Mouse (Mus musculus) skeletal muscle tissue, adult 2 months (tissue): ENCODE measurements at regions not wholly inside any gene's neighbourhood (a gene's known extent, or its start where the extent isn't known, plus 50 kb on each side); places are given as distances from the start of the nearest gene placed in this dataset.

Experiments used
- DNase-seq: peaks from one replicate; pipeline ENCODE4 v3.0.0-alpha.2; 2012; ENCODE audit warnings: low read depth, low spot score

- DNase-seq = peak; percentile 53
Observed at GRCm38 (mm10) chr1:187413881-187414280, 194.7 kb upstream of the Esrrg start.

GRCm38 (mm10) chr1:187418186-187419140 is 190.1 kb upstream of the Esrrg start:
- no peak for DNase-seq

DNA sequence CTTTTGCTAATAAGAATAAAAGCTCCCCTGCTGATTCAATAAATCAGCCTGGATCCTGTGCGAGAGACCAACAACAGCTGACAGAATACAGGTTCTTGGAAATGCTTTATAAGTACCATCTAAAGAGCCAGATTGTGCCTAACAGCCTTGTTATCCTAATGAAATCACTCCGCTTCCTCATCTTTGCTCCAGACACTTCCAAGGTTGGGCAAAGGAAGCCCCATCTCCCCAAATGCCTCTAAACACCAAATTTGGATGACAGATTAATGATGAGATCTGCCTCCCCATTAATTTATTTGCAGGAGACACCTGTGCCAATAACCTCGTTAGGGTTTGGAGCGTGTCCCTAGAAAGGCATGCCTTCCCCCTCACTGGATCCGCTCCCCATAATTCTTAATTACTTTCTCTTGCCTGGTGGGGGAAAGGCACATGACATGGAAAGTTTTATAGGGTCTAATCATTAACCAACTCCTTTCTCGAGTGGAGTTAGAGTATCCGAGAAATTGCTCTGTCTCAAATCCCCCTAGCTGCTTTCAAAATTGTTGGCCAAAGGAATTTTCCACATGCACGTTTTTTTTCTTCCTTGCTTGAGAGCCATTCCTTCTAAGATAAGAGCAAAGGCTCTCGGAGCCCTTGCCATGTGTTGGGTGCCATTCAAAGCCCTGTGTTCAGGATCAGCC is 179.9 kb upstream of the Esrrg start:
- no peak for DNase-seq

DNA sequence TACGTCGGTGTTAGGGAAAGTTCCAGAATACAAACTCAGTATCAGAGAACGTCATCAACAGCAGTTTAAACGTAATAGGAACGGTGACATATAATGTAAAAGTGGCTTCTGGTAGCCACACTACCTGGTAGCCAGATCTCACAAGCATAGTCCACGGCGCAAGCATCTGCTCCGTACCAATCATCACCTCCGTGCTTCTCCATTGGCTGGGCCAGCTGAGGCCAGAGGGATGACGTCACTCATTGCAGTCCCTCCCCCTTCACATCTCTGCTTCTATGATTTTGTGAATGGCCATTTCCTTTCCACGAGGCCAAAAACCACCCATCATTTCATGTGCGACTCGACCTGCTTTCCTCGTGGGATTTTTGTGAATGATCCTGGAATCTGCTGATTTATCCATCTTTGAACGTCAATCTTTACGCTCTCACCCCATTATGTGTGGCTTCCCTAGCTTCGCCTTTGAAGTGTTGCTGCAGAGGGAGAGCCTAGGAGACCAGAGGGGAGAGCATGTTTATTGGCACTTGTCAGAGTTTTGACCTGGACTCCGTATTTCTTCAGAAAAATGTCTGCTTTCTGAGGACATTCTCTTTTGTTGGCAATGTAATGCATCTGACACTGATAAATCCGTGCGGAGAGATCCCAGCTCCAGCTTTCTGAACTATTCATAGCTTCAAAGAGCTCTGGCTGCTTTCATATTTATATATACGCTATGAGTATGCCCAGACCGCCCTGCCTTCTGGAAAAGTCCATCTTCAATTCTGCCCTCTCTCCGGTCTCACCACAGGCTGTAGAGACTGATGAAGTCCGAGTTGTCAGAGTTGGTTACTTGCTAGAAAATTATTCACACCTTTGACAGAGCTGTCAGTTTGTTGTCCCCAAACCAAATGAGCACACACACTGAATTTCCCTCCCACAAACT is 174.6 kb upstream of the Esrrg start:
- no peak for DNase-seq

DNA sequence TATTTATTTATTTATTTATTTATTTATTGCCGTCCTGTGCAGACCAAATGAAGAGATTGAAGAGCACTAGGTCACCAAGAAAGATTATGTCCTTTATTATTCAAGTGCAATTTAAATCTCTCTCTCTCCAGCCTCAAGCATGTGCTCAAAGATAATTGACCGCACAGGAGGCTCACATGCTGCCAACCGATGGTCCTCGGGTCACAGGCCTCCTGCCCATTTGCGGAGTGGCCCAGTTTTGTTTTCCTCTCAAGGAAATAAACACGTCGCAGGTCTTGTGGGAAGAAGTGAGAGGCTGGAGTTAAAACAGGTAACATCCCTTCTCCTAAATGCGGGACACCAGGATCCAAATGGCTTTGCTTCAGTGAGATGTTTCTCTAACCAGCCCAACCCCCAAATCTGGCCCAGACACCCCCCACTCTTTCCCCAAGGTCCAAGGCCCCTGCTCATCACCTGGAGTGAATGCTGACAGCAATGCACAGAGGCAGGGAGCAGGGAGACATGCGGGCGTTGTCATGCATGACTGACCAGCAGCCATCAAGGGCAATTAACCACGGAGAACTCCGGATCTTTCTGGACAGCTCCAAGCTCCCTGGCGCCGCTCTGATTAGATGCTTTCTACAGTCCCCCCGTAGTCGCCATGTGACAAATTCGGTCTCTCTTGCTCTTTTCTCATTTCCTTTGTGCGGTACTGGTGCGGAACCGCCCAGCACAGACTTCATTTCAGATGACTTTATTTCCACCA is 169.2 kb upstream of the Esrrg start:
- DNase-seq = no peak

DNA sequence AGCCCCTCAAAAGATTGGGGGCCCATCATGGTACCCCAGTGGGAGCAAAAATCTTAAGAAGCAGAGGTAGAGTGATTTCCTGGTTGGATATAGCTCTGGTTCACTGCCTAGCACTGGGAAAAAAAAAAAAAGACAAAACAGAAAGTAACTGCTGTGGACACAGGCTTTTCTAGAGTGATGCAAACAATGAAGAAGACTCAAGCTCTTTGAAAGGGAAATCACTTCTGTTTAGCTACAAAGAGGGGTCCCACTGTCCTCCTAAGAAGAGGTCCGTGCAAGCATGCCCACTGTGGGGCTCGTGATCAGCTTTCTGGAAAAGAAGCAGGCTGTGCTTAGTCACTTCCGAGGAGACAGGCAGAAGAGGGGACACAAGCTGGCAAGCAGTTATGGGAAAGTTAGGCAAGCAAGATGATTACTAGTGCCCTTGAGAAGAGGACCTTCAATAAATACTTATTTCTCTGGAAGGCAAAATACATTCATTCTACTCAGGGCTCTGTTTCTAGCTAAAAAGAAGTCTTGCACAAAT is 166.9 kb upstream of the Esrrg start:
- no peak for DNase-seq

GRCm38 (mm10) chr1:187446511-187446910 is 162.1 kb upstream of the Esrrg start:
- DNase-seq = no peak

DNA sequence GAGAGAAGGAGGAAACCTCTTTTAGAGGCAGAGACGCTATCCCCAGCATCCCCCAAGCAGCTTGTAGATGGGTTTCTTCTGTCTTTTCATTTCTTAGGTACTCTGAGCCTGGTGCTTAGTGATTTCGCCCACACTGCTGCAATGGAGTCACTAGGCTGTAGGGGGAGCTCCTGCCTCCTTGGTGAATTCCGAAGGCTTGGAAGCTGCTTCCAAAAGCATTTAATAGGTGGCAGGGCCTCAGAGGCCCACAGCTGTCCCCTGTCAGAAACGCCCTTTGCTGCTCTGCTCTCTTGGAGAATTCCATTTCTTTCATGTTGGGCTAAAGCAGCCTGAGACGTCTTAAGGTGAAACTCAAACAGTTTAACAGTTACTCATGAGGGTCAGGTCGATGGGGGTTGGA is 160.4 kb upstream of the Esrrg start:
- DNase-seq = peak; percentile 23

- DNase-seq = no peak
Observed at GRCm38 (mm10) chr1:187450106-187450505, 158.5 kb upstream of the Esrrg start.

GRCm38 (mm10) chr1:187452189-187452588 is 156.4 kb upstream of the Esrrg start:
- peak; percentile 4 for DNase-seq

- no peak for DNase-seq
Observed at GRCm38 (mm10) chr1:187454431-187454830, 154.2 kb upstream of the Esrrg start.

GRCm38 (mm10) chr1:187484821-187485220 is 123.8 kb upstream of the Esrrg start:
- DNase-seq = no peak

- no peak for DNase-seq
Observed at GRCm38 (mm10) chr1:187487948-187488690, 120.5 kb upstream of the Esrrg start.

- DNase-seq = no peak
Observed at GRCm38 (mm10) chr1:187489452-187489851, 119.1 kb upstream of the Esrrg start.

GRCm38 (mm10) chr1:187505368-187505767 is 103.2 kb upstream of the Esrrg start:
- no peak for DNase-seq

- DNase-seq = no peak
Observed at GRCm38 (mm10) chr1:187507217-187507616, 101.4 kb upstream of the Esrrg start.

- no peak for DNase-seq
Observed at GRCm38 (mm10) chr1:187531349-187531922, 77.2 kb upstream of the Esrrg start.

- DNase-seq = no peak
Observed at GRCm38 (mm10) chr1:187536263-187536662, 72.3 kb upstream of the Esrrg start.

DNA sequence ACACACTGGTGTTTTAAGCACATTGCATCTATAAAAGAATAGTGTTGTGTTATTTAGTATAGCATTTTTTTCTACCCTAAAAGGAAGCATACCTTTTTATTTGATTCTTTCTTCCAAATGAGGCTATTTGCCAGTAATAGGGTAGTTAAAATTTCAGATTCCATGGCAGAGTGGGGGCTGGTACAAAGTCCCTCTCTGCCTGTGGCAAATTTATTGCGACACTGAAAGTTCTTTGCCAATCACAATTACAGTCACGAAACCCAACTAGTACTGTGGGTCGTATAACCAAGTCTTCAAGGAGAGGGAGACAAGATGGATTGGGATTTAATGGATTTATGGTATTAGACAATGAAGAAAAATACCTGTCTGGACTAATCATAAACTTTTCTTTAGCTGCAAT is 51.9 kb upstream of the Esrrg start:
- no peak for DNase-seq
